ENCODE assay signal across 8 mouse cellular contexts in the genomic region with DNA sequence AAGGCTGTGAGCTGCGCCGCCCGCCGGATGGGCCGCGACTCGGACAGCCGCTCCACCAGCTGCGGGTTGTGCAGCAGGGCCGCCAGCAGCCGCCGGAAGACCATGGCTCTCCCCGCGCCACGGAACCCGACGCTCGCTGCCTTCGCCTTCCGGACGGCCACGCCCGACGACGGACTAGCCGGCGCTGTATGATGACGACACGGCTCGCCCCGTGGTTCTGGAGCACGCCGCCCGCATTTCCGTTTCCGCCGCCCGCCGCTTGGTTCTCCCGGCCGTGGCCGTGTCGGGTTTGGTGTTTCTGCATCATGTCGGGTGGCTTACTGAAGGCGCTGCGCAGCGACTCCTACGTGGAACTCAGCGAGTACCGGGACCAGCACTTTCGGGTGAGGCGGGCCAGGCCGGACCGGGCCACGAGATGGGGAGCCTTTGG. TPM values are rescaled to one million over a fixed set of nuclear protein-coding genes. Genes with fewer than 3 reads are reported as not detected.
DNase-seq lines count a peak whose midpoint lies in the region; ATAC-seq lines count a peak whose summit lies in the region.

A gene (minus strand): TSS at position 150 of the 430 bp plus-strand sequence.
A gene (plus strand): TSS at position 169 of the 430 bp plus-strand sequence.

- H3K4me3 ChIP-seq in hindbrain, embryonic 15.5 days: peak within 1 kb of the TSS; percentile 96

- peak within 1 kb of the TSS; percentile 83 for H3K4me2 ChIP-seq in hindbrain, embryonic 15.5 days

- H3K4me1 ChIP-seq in hindbrain, embryonic 15.5 days (replicated peaks): peaks cover 52% of the 10 kb centered on the region

- WGBS in hindbrain, embryonic 15.5 days: under 1% methylated on average over 54 of the region's 55 CpGs

- ATAC-seq in hindbrain, embryonic 15.5 days (ENCODE audit: low FRiP score, low read depth): peak; percentile 92

- no peaks in the 10 kb centered on the region for H3K27me3 ChIP-seq in hindbrain, embryonic 15.5 days

- H3K9ac ChIP-seq in hindbrain, embryonic 15.5 days: peak within 1 kb of the TSS; percentile 92

- no peaks in the 10 kb centered on the region for H3K9me3 ChIP-seq in hindbrain, embryonic 15.5 days

- peaks cover 6% of the 10 kb centered on the region; the same call in 1 of the 2 replicates for H3K36me3 ChIP-seq in hindbrain, embryonic 15.5 days

- DNase-seq in R1 (ENCODE audit: low read depth, low spot score): peak; percentile 94
- peak; percentile 98 for DNase-seq in cerebellum, postnatal 25 days
- peak; percentile 95 to 98 for DNase-seq in frontal cortex, postnatal 36 days (ENCODE audit: low spot score in 2 of 2)
- DNase-seq in left cerebral cortex, adult 11 months (ENCODE audit: low spot score): peak; percentile 92
- DNase-seq in lung, postnatal 4 days: peak; percentile 97 to 98
- peak; percentile 91 for DNase-seq in retina, postnatal 7 days (ENCODE audit: low read depth, low spot score)
- peak; percentile 90 for DNase-seq in urinary bladder, adult 2 months (ENCODE audit: low spot score)

- H3K27ac ChIP-seq in hindbrain, embryonic 15.5 days (replicated peaks): peak within 1 kb of the TSS; percentile 95

RNA-seq across cellular contexts. Expression of the first gene that starts in this region (rescaled TPM):
- 118 and 123 TPM in 2 replicates for polyA plus RNA-seq in hindbrain, embryonic 15.5 days (2015; fragmentation: Nextera tagmentation; extraction: Ambion mirVana)
- polyA plus RNA-seq in urinary bladder, adult 2 months (2012; rRNA removed): 30.8 and 39.6 TPM in 2 replicates

RNA-seq across cellular contexts. Expression of the second gene that starts in this region (rescaled TPM):
- polyA plus RNA-seq in hindbrain, embryonic 15.5 days (2015; fragmentation: Nextera tagmentation; extraction: Ambion mirVana): 89.0 and 93.7 TPM in 2 replicates
- 61.1 and 75.7 TPM in 2 replicates for polyA plus RNA-seq in urinary bladder, adult 2 months (2012; rRNA removed)

Comparison
In these comparisons a context has a peak if more than half of its experiments do, and no peak if none do; other contexts are left out.
1. Peak in every context shown above with its lines: DNase-seq, ATAC-seq, H3K4me3 ChIP-seq and H3K27ac ChIP-seq.